Mouse (Mus musculus) embryonic fibroblast, embryonic 13.5 days (primary cell): Measurements from ENCODE around the gene Msgn1. TPM values are rescaled to one million over a fixed set of nuclear protein-coding genes. Genes with fewer than 3 reads are reported as not detected.

ENCODE experiments used
- H3K27ac ChIP-seq: 2 replicates; pipeline ENCODE4 v1.5.1; 2012; ENCODE audit warnings: low read length, control low read depth, inconsistent platforms; ENCODE audit not compliant: insufficient read depth
- H3K4me1 ChIP-seq: 2 replicates; pipeline ENCODE4 v1.6.1; 2011; ENCODE audit warnings: low read length; ENCODE audit not compliant: control insufficient read depth, insufficient read depth
- H3K4me3 ChIP-seq: 2 replicates; pipeline ENCODE4 v1.5.1; 2011; ENCODE audit warnings: mild to moderate bottlenecking, control low read depth, low read length; ENCODE audit not compliant: insufficient read depth
- CTCF ChIP-seq: IDR thresholded peaks from 2 replicates; pipeline ENCODE4 v1.5.1; 2011; ENCODE audit warnings: mild to moderate bottlenecking, control low read depth, low read length, moderate library complexity, borderline replicate concordance; ENCODE audit not compliant: insufficient read depth
- POLR2A ChIP-seq: IDR thresholded peaks from 2 replicates; pipeline ENCODE4 v1.6.1; 2011; ENCODE audit warnings: low read depth, mild to moderate bottlenecking, control low read depth, low read length, moderate library complexity
- polyA plus RNA-seq: library from polyadenylated mRNA; stranded (reverse); fragments of >200 nt; gene quantifications from 2 replicates; pipeline ENCODE4 v1.2.4, GENCODE M21; 2011; ENCODE audit warnings: low read depth; ENCODE audit not compliant: missing spikeins, insufficient read length

Msgn1 gene
- polyA plus RNA-seq = not detected in 2 replicates

DNA sequence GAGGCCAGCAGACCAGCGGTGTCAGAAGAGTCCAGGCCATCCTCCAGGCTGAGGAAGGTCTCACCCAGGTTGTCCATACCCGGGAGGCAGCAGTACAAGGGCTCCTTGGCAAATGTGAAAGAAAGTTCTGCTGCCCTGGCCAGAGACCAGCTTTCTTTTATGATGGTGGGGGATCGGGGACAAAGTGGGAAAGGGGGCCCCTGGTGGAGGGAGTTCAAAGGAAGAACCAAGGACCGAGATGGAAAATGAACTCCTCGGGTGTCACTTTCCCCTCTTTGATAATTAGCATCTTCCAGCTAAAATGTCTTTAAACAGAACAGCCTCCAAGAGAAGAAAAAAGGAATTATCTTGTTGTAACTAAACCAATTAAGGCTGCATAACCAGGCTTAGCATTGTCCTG, at the start of gene Msgn1:
Gene Msgn1, minus strand, starts transcription at position 101 of the 400 bp plus-strand sequence.
- Histone ChIP-seq H3K27ac (no peak within 1 kb of the TSS), H3K4me1 (peaks cover 8% of the 10 kb centered on the region), H3K4me3 (no peak within 1 kb of the TSS)
- TF ChIP-seq POLR2A (no peak), CTCF (no peak)

DNA sequence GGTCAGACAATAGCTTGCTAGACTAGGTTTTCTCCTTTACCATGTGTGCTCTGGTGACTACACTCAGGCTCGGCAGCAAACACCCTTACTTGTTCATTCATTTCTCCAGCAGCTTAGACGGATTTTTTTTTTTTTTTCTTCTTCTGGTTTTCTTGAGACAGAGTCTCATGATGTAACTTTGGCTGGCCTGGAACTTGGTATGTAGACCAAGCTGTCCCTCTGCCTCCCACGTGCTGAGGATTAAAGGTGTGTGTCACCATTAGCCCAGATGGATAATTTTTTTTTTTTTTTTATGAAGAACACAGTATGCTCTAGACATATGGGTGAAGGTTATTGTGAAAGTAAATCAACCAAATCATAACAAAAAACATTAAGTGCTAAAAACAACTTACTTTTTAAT, 41.5 kb upstream of the Msgn1 start:
- TF ChIP-seq CTCF = no peak
- TF ChIP-seq POLR2A = no peak
- no peak overlapping the region for H3K4me3 ChIP-seq
- no peaks in the 10 kb centered on the region for H3K4me1 ChIP-seq
- H3K27ac ChIP-seq = no peak overlapping the region

DNA sequence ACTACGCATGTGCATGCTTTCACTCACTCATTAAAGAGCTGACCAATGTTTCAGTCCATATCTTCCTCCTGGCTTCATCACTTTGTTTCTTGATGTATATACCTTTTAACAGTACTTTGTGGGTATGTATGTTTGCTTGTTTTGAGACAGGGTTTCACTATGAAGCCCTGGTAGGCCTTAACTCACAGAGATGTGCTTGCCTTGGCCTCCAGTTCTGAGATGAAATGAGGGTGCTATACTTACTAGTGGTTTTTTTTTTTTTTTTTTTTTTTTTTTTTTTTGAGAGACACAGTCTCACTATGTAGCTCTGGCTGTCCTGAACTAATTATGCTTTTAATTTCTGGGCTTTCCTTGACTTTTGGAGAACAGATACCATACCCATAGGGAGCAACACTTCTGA, 38.7 kb upstream of the Msgn1 start:
- TF ChIP-seq POLR2A (no peak), CTCF (no peak)
- Histone ChIP-seq H3K4me1 (no peaks in the 10 kb centered on the region), H3K27ac (no peak overlapping the region), H3K4me3 (no peak overlapping the region)

DNA sequence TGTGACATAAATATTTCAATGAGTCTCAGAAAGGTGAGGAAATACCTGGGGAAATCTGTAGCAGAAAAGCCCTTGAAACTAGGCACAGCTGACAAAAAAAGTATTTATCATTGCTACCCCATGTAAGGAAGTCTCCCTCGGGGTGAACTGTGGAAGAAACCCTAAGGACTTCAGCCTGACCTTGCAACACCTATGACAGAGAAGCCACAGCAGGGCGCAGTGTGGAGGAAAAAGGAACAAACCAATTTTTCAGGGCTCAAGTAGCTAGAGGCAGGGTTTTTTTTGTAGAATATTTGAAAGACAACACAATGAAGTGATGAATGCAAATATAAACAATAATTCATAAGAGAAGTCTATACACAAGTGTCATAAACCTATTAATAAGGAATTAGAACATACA, 27.2 kb upstream of the Msgn1 start:
- no peak overlapping the region for H3K27ac ChIP-seq
- TF ChIP-seq POLR2A = no peak
- no peak for TF ChIP-seq CTCF

DNA sequence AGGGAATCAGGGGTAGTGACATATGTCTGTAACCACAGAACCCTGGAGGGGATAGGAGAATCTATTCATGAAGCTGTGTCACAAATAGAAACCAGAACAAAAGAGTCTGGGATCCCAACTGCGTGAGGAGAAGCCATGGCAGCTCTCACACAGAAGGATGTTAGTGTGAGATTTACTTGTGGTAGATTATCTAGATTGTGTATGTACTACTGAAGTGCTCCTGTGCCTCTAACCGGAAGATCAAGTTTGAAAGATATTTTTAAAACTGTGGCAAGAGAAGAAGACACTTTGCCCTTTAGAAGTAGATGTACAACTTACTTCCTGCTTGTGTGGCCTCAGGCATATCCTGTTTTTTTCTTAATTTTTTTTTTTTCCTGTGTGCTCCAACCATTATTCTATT, 21.5 kb upstream of the Msgn1 start:
- TF ChIP-seq CTCF = no peak
- no peak for TF ChIP-seq POLR2A
- Histone ChIP-seq H3K4me1 (no peaks in the 10 kb centered on the region), H3K4me3 (no peak overlapping the region), H3K27ac (no peak overlapping the region)

More for the DNA sequence above, 27.2 kb upstream of the Msgn1 start:
- Histone ChIP-seq H3K4me1 (no peaks in the 10 kb centered on the region), H3K4me3 (no peak overlapping the region)

DNA sequence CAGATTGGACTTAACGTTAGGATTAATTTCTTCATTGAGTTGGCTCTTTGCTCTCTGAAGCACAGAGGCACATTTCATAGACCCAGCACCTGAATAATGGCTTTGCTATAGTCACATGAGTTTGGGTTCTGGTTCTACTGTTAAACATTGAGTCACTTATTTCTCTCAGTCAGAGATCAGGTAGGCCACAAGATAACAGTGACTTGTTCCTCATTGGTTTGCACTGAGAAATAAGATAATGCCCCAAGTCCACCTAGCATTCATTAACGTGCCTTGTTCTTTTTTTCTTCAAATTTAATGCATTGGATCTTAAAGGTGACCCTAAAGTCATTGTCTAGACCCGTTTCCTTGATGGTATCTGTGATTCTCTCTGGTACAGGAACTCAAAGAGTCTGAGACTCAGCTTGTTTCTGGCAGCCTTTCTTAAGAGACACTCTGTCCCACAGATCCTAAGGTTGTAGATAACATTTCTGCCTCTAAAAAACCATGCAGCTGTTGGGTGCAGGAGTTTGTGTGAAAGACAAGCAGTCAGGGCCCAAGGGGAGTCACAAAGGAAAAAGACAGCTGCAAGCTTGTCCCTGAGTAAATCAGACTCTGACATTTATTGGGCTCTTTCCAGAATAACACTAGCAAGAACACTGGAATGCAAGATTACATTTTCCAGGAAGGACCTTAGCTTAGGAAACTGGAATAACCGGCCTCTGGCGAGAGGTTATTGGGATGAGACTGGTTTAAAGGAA, 17.9 kb upstream of the Msgn1 start:
- no peak overlapping the region for H3K4me3 ChIP-seq
- no peaks in the 10 kb centered on the region for H3K4me1 ChIP-seq
- TF ChIP-seq CTCF (no peak), POLR2A (no peak)
- H3K27ac ChIP-seq = no peak overlapping the region

DNA sequence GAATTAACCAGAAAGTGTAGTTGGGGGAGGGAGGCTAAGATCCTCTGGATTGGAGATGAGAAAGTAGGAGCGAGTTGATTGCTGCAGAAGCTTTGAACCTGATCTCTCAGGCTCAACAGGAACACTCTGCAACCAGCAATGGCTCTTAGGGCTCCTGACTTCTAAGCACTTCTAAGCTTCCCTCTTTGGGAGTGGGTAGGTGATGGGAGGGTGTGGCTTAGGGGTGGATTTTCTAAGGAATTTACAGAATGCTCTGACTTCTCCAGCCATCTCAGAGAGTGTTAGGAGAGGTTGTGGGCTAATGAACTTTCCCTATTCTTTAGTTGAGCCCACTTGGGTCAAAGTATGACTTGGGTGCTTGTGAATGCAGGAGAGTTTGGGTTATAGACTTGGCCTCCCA, 17.4 kb upstream of the Msgn1 start:
- Histone ChIP-seq H3K4me3 (no peak overlapping the region), H3K27ac (no peak overlapping the region), H3K4me1 (no peaks in the 10 kb centered on the region)
- TF ChIP-seq POLR2A = no peak
- no peak for TF ChIP-seq CTCF

DNA sequence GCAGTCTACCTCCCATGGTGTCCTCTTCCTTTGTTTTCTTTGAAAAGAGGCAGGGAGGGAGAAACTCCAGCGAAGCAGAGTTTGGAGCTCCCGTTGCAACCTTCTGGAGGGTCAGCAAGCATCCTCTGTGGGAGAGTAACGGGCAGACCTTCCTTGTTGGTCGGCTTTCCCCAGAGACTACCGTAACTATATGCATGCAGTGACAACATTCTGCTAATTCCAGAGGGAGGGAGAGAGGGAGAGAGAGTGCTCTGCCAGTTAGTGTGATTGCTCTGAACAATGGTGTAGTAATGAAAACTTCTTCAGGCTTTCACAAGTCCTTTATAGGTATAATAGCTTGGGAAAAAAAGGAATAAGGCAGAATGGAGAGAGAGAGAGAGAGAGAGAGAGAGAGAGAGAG, 15.9 kb upstream of the Msgn1 start:
- H3K27ac ChIP-seq = no peak overlapping the region
- no peak for TF ChIP-seq POLR2A
- no peak for TF ChIP-seq CTCF
- H3K4me3 ChIP-seq = no peak overlapping the region
- no peaks in the 10 kb centered on the region for H3K4me1 ChIP-seq

DNA sequence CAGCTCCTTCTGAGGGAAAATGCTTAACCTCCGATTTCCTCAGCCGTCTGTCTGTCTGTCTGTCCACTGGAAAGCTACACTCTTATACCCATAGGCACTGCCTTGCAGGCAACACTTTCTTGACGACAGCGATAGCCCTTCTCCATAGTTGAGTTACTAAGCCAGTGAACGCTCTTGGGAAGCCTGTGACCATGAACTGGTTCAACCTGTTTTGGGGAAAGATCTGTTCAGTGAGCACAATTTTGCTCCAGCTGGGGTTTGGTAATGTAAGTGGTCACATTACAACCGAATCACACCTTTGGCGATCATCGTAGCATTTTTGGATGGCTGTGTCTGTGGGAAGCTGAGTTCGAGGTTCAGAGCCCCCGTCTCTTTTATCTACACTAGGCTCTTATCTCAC, 14.3 kb upstream of the Msgn1 start:
- Histone ChIP-seq H3K4me1 (no peaks in the 10 kb centered on the region), H3K27ac (no peak overlapping the region), H3K4me3 (no peak overlapping the region)
- no peak for TF ChIP-seq POLR2A
- no peak for TF ChIP-seq CTCF

DNA sequence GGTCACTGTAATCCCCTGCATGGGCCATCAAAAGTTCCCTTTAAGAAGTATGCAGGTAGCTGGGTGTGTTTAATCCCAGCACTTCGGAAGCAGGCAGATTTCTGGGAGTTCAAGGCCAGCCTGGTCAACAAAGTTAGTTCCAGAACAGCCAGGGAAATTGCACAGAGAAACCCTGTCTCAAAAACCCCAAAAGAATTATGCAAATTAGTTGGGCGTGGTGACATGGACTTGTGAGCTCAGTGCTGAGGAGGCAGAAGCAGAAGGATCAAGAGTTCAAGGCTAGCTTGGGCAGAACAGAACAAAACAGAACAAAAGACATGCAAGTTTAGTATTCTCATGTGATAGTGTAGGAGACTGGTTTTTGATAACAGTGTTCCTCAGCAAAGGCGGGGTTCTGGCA, 13.8 kb upstream of the Msgn1 start:
- TF ChIP-seq POLR2A (no peak), CTCF (no peak)
- Histone ChIP-seq H3K27ac (no peak overlapping the region), H3K4me3 (no peak overlapping the region), H3K4me1 (no peaks in the 10 kb centered on the region)

DNA sequence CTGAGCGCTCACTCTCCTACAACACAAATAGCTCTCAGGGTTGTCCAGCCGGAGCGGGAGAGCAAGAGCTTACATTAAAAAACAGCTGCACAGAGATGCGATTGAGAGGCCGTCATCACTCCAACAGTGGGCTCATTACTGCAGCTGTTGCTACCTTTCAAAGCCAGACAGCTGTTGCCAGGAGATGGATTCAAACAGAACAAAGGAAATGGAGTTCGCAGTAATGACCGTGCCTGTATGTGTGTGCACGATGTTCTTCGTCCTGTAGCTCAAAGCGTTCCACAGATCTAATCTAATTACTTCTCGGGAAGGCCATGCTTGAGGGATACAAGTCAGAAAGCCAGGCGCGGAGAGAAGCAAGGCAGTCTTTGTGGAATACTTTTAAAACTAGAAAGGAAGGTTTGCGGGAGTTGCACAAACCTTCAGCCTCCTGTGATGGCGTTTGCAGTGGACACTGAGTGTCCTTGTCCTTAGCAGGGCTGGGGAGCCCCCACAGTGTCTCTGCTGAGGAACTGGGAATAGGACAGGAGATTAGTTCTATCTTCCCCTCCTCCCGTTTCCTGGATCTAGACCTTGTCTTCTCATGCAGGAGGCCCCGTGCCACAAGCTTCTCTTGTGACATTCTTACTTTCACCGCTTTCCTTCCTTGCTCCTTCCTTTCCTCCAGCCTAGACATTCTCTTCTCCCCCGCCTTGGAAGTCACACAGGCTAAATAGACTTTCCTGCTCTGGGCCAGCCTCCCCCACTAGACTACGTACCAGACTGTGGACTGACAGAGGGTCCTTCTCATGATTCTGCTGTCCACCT, 13.0 kb upstream of the Msgn1 start:
- TF ChIP-seq CTCF (no peak), POLR2A (no peak)

More for the DNA sequence above, 13.0 kb upstream of the Msgn1 start:
- H3K27ac ChIP-seq = no peak overlapping the region
- no peak overlapping the region for H3K4me3 ChIP-seq
- H3K4me1 ChIP-seq = no peaks in the 10 kb centered on the region
